Mouse (Mus musculus): ENCODE measurements around the gene Ywhae.

The Ywhae gene

DNA sequence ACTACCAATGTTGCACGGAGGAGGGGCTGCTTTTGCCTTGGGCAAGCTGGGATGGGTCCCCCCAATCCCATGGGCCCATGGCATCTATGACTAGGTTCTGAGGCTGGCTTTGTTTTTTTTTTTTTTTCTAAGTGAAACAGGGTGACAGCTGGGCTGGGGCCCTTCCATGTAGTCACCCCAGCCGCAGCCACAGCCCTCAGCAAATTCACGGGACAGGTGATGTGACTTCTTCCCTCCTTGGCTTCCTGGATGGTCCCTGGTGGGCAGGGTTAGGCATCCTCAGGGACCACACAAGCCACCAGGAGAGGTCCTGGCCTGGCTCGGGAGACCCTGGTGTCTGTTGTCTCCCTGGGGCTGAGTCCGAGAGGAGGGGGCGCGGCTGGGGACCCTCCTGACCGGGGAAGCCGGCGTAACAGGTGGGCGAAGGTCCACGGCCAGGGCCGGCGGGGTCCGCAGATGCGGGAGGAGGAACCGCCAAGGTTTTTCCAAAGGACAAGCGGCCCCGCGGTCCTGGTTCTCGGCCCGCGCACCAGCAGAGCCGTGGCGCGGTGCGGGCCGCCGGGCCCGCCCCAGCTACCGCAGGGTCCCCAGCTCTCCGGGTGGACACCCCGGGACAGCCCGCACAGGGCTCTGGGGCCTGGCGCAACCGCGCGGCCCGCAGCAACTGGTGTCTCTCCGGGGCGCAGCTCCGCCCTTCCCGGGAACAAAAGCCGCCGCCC is 62.1 kb downstream of the Ywhae start:
- DNase-seq (ENCODE audit: low spot score in 2 of 2) = no peak

DNA sequence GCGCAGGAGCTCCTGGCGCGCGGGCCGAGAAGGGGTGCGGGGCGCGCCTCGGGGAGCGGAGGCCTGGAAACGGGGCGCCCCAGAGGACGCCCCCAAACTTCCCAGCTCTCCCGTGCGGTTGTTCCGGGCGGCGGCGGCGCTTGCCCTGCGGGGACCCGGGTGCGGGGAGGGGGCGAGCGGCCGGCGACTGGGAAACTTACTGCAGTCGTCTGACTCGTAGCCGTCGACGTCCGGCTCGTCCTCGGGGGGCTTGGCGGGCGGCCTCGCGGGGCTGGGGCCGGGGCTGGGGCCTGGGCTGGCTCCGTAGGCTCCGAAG is 62.6 kb downstream of the Ywhae start:
- DNase-seq (ENCODE audit: low spot score in 2 of 2) = no peak

DNA sequence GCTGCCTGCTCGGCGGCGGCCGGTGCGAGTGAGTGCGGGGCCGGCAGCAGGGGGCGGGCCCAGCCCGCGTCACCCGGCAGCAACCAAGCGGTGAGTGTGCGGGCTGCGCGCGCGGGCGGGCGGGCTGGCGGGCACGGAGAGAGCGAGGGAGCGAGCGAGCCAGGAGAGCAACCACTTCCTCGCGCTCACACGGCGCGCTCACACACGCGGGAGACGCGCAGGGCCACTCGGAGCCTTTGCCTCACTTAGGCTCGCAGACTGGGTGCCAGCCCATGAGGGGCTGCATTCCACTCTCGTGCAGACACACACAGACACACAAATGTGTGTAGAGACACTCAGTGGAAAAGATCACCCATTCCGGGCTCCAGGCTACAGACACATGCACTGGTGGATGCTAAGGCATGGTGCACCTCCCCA is 63.4 kb downstream of the Ywhae start, which contains the start of gene Doc2b:
Gene Doc2b, minus strand, starts transcription at position 21 of the 417 bp plus-strand sequence.
- DNase-seq (ENCODE audit: low spot score in 2 of 2) = no peak

DNA sequence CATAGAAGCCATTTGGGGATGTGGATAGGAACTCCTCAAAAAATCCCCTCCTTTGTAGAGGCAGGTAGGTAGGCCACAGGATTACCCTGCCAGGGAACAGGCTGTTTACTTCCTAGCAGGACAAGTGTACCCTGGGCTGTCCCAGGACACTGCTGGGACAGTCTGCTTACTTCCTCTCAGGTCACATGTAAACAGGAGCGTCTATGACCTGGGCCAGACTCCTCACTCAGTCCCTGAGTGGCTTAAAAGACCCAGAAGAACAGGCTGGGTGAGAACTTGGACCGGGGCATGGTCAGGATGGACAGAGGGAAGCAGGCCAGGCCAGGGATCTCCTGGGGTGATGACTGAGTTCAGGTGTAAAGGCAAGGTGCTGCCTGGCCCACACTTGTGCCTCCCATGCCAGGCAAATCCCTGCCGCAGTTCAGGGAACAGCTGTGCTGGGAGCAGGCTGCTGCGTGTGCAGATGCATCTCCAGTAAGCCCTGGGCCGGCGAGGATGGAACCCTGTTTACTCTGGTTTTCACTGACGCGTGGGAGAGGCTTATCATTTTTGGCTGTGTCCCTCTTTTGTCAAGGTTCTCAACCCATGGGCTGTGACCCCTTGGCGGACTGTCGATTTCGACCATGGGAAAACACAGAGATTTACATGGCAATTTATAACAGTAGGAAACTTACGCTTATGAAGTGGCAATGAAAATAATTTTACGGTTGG is 64.0 kb downstream of the Ywhae start:
- no peak for DNase-seq (ENCODE audit: low spot score in 2 of 2)

DNA sequence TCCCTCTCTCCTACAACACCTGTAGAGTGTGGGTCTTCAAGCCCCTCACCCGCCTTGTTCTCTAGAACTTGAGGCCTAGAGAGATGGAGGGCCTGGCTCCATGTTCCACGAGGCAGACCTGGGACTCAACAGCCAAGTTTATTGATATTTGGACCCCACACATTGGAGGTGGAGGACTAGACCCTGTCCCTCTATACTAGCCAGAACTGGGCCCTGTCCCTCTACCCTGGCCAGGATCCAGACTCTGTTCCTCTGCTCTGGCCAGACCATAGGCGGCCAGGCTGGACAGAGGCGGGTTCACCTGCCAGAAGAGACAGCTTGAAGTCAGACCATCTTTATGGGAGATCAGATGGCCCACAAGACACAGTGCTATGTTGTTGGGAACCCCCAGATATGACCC is 68.7 kb downstream of the Ywhae start:
- no peak for DNase-seq (ENCODE audit: low spot score in 2 of 2)

DNA sequence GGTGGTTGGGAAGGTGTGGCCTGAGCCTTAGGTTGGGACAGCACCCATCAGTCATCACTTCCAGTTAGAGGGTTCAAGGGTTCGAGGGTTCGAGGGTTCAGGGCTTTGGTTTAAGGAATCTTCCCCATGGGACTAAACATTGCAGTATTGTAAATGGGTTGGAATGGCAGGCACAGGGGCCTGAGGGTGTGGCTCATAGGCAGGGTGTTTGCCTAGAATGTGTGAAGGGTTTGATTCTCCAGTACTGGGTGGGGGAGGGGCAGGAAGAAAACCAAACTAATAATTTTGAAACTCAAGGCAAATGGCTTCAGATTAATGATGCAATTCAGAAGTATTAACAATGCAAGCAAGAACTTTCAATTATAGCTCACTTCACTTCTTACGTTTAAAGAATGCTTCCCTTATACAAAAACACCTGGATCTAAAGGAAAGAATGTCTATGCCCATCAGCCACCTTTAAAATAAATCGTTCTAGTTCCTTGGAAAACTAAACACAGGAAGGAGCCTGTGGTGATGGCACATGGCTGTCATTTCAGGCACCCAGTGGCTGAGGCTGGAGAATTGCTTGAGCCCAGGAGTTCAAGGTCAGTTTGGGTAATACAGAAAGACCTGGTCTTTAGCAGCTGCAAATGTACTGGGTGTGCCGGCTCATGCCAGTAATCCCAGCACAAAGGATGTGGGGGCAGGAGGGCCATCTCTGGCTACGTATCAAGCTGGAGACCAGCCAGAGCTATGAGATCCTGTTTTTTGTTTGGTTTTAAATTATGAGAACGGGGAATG is 69.3 kb downstream of the Ywhae start:
- no peak for DNase-seq (ENCODE audit: low spot score in 2 of 2)

DNA sequence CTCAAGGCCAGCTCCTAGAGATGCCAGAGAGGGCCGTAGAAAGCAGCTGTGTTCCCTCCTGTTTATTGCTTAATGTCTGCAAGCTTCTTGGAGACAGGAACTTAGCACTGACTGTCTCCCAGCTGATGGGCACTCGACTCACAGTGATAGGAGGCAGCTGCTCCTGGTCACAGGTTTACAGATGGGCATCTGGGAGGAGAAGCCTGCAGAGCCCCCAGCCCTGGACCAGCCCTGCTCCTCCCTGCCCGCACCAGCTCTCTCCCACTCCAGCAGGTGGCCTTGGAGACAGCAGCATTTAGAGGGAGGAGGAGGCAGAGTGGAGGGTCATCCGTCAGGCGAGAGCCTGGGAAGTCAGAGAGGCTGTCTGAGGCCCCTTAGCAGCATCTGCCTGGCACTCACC is 74.8 kb downstream of the Ywhae start:
- DNase-seq (ENCODE audit: low spot score in 2 of 2) = no peak

DNA sequence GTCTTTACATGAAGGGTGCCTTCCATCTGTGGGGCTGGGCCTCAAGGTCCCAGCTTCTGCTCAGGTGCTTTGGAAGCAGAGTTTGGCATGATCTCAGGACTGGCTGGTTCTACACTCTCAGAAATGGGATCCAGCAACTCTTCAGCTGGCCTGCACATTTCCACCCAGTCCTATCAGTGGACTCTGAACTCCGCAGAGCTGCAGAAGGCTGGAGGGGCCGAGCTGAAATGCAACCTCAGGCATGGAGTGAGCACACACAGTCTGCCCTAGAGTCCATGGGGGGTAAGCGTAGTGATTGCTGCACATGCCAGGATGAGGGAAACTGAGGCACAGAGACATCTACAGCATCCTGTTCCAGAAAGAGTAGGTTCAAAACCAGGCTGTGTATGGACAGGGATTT is 77.9 kb downstream of the Ywhae start:
- DNase-seq (ENCODE audit: low spot score in 2 of 2) = no peak

DNA sequence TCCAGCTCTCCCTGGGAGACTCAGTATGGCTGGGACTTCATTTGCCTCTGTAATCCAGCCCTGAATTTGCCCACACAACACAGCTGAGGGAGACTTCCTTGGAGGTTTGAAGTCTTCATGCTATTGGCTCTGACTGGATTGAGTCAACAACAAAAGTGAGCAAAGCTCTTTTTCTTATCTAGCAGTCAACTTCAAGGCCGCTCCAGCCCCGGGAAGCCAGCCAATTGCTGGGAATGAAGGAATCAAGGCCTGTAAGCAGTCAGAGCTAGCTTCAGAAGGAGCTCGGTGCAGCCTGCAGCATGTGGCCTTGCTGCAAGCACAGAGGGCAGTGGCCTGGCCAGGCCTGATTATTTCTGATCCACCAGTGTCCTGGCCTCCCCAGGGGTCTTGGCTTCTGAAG is 79.2 kb downstream of the Ywhae start:
- DNase-seq (ENCODE audit: low spot score in 2 of 2) = peak; percentile 25 to 31

DNA sequence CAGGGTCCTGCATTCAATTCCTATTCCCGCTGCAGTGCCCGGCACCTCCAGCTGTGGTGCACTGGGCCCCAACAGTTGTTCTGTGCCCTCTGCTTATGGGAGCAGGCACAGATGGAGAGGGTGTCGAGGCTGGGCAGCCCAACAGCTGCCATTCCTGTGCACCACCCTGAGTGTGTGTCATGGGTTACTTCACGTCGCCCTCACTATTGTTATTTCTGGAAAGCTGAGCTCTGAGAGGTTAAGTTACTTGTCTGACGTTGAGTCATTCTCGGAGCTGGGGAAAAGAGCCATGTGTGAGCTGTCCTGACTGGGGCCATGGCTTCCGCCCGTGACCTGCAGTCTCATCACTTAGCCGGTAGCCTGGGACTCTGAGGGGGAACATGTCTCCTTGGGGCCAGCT is 80.4 kb downstream of the Ywhae start:
- no peak for DNase-seq (ENCODE audit: low spot score in 2 of 2)

Data from spleen, postnatal 36 days (tissue).